In genomic region chr17:62962292-62962618, GRCm38 (mm10) we compare ENCODE assay signal across 27 mouse cellular contexts.
DNase-seq lines count a peak whose midpoint lies in the region; ATAC-seq lines count a peak whose summit lies in the region.
"Had no signal": no experiment of that assay in that cellular context is flagged by ENCODE, and none has a peak within 500 bp of the region (broad histone marks: within the 10 kb centered on the region; RNA-seq: fewer than 3 reads in every experiment).

No protein-coding gene starts in this region.

- no peak overlapping the region for H3K9ac ChIP-seq in lung, embryonic 15.5 days
- no peak overlapping the region for H3K9ac ChIP-seq in embryonic facial prominence, embryonic 14.5 days (ENCODE audit: low read depth, low read length)
- H3K9ac ChIP-seq in limb, embryonic 13.5 days: no peak overlapping the region
- H3K9ac ChIP-seq: heart, embryonic 15.5 days; kidney, embryonic 15.5 days; liver, embryonic 12.5 days; liver, postnatal 0 days; neural tube, embryonic 12.5 days had no signal

- no peak for ATAC-seq in lung, embryonic 15.5 days (ENCODE audit: borderline replicate concordance, extremely low read depth, low FRiP score, low TSS enrichment)
- peak; percentile 51; the same call in 1 of the 2 replicates for ATAC-seq in embryonic facial prominence, embryonic 14.5 days (ENCODE audit: low read depth)
- ATAC-seq in limb, embryonic 13.5 days (ENCODE audit: low FRiP score, low read depth): peak; percentile 40; the same call in 1 of the 2 replicates
- ATAC-seq: CD4-positive, CD25-positive, alpha-beta regulatory T cell, adult 4 months; forebrain, embryonic 14.5 days; liver, embryonic 12.5 days; liver, postnatal 0 days; midbrain, embryonic 16.5 days had no signal

- no peaks in the 10 kb centered on the region for H3K9me3 ChIP-seq in lung, embryonic 15.5 days
- no peaks in the 10 kb centered on the region for H3K9me3 ChIP-seq in embryonic facial prominence, embryonic 14.5 days (ENCODE audit: control insufficient read depth, low read length)
- H3K9me3 ChIP-seq in limb, embryonic 13.5 days: no peaks in the 10 kb centered on the region
- H3K9me3 ChIP-seq: heart, embryonic 10.5 days; heart, embryonic 15.5 days; kidney, embryonic 15.5 days; liver, embryonic 12.5 days; midbrain, embryonic 10.5 days; neural tube, embryonic 12.5 days had no signal

- 78% methylated on average over 3 of the region's 3 CpGs for WGBS in lung, embryonic 15.5 days
- WGBS in embryonic facial prominence, embryonic 14.5 days: 39% methylated on average over 3 of the region's 3 CpGs
- WGBS in limb, embryonic 13.5 days: 52% methylated on average over 3 of the region's 3 CpGs

- H3K27me3 ChIP-seq in lung, embryonic 15.5 days: no peaks in the 10 kb centered on the region
- no peaks in the 10 kb centered on the region for H3K27me3 ChIP-seq in embryonic facial prominence, embryonic 14.5 days (replicated peaks; ENCODE audit: control insufficient read depth, insufficient read depth, low read length)
- no peaks in the 10 kb centered on the region for H3K27me3 ChIP-seq in limb, embryonic 13.5 days
- H3K27me3 ChIP-seq: heart, embryonic 15.5 days; kidney, embryonic 15.5 days; liver, embryonic 12.5 days; neural tube, embryonic 12.5 days had no signal

- H3K27ac ChIP-seq in lung, embryonic 15.5 days: no peak overlapping the region
- peak overlapping the region; percentile 46; the same call in 1 of the 2 replicates for H3K27ac ChIP-seq in embryonic facial prominence, embryonic 14.5 days (replicated peaks; ENCODE audit: low read depth, low read length)
- no peak overlapping the region for H3K27ac ChIP-seq in limb, embryonic 13.5 days
- H3K27ac ChIP-seq: heart, embryonic 10.5 days; heart, embryonic 15.5 days; kidney, embryonic 15.5 days; layer of hippocampus, adult 2 months; liver, embryonic 12.5 days; midbrain, embryonic 10.5 days; neural tube, embryonic 12.5 days; stomach, postnatal 0 days had no signal

- H3K4me2 ChIP-seq in lung, embryonic 15.5 days: peak overlapping the region; percentile 15; the same call in 1 of the 2 replicates
- H3K4me2 ChIP-seq in embryonic facial prominence, embryonic 14.5 days (ENCODE audit: low read depth, low read length): peak overlapping the region; percentile 31
- H3K4me2 ChIP-seq in limb, embryonic 13.5 days (replicated peaks): peak overlapping the region; percentile 44
- H3K4me2 ChIP-seq: heart, embryonic 15.5 days; liver, embryonic 12.5 days; neural tube, embryonic 12.5 days had no signal

- no peaks in the 10 kb centered on the region for H3K36me3 ChIP-seq in lung, embryonic 15.5 days
- no peaks in the 10 kb centered on the region for H3K36me3 ChIP-seq in embryonic facial prominence, embryonic 14.5 days (ENCODE audit: control insufficient read depth, insufficient read depth, low read length)
- H3K36me3 ChIP-seq in limb, embryonic 13.5 days: no peaks in the 10 kb centered on the region
- H3K36me3 ChIP-seq: heart, embryonic 10.5 days; heart, embryonic 15.5 days; kidney, embryonic 15.5 days; liver, embryonic 12.5 days; midbrain, embryonic 10.5 days; neural tube, embryonic 12.5 days had no signal

- no peak overlapping the region for H3K4me3 ChIP-seq in lung, embryonic 15.5 days
- no peak overlapping the region for H3K4me3 ChIP-seq in embryonic facial prominence, embryonic 14.5 days (ENCODE audit: low read depth, low read length)
- no peak overlapping the region for H3K4me3 ChIP-seq in limb, embryonic 13.5 days
- H3K4me3 ChIP-seq: heart, embryonic 10.5 days; heart, embryonic 15.5 days; kidney, embryonic 15.5 days; layer of hippocampus, adult 2 months; liver, embryonic 12.5 days; midbrain, embryonic 10.5 days; myocyte; neural tube, embryonic 12.5 days had no signal

- DNase-seq in lung, postnatal 4 days: no peak
- DNase-seq in embryonic facial prominence, embryonic 14.5 days (ENCODE audit: low spot score): no peak
- DNase-seq in gastrocnemius, postnatal 25 days: no peak
- no peak for DNase-seq in liver
- no peak for DNase-seq in cerebellum, postnatal 4 days (ENCODE audit: low spot score in 2 of 2)
- DNase-seq: adrenal gland, postnatal 25 days; cerebellum, adult 11-12 months; cerebellum, postnatal 10 days; heart, adult 11 months; liver, postnatal 0 days; lung, postnatal 14 days; thymus, adult 18-20 months; thymus, postnatal 36 days had no signal

- H3K4me1 ChIP-seq in lung, embryonic 15.5 days: peaks cover 10% of the 10 kb centered on the region; the same call in 1 of the 2 replicates
- peaks cover 29% of the 10 kb centered on the region for H3K4me1 ChIP-seq in embryonic facial prominence, embryonic 14.5 days (ENCODE audit: control insufficient read depth, insufficient read depth, low read length)
- peaks cover 22% of the 10 kb centered on the region for H3K4me1 ChIP-seq in limb, embryonic 13.5 days
- H3K4me1 ChIP-seq: heart, embryonic 15.5 days; liver, embryonic 12.5 days; neural tube, embryonic 12.5 days had no signal
